Mouse (Mus musculus): ENCODE measurements around the gene Parvb. TPM values are rescaled to one million over a fixed set of nuclear protein-coding genes. Genes with fewer than 3 reads are reported as not detected.
A peak's percentile ranks its signal among the peaks of the same experiment; 100 is the strongest.

Gene Parvb
- 5.3 and 5.4 TPM in 2 replicates for polyA plus RNA-seq (2014; fragmentation: Nextera tagmentation; extraction: Ambion mirVana)

- DNase-seq: peak; percentile 61
- Histone ChIP-seq H3K9me3 (ENCODE audit: low read depth, low read length) (no peaks in the 10 kb centered on the region), H3K36me3 (ENCODE audit: insufficient read depth) (no peaks in the 10 kb centered on the region), H3K9ac (peak within 1 kb of the TSS; percentile 55), H3K4me3 (ENCODE audit: low read depth, low read length) (peak within 1 kb of the TSS; percentile 58), H3K27ac (ENCODE audit: low read depth) (peak within 1 kb of the TSS; percentile 78), H3K4me2 (peak within 1 kb of the TSS; percentile 96), H3K4me1 (ENCODE audit: insufficient read depth) (0 out of 2 replicates have a peak, but pooled peaks cover 4% of the 10 kb centered on the region), H3K27me3 (ENCODE audit: insufficient read depth, low read length) (0 out of 2 replicates have a peak, but pooled peaks cover 3% of the 10 kb centered on the region)
- under 1% methylated on average over 53 of the region's 53 CpGs for WGBS
- peak; percentile 71 for ATAC-seq (ENCODE audit: insufficient read depth)
- no peak for TF ChIP-seq CTCF (IDR thresholded peaks at IDR 0.05; ENCODE audit: low read depth)
Observed at GRCm38 (mm10) chr15:84231721-84232561, at the start of gene Parvb. Gene Parvb, plus strand, starts transcription at chr15:84232043.

- ATAC-seq (ENCODE audit: insufficient read depth): no peak; the same call in 1 of the 2 replicates
- 43% methylated on average over 1 of the region's 1 CpGs for WGBS
- DNase-seq: peak; percentile 26
Observed at GRCm38 (mm10) chr15:84183967-84184366, 47.9 kb upstream of the Parvb start.

GRCm38 (mm10) chr15:84186196-84186595 lies 45.6 kb upstream of the Parvb start:
- Histone ChIP-seq H3K9me3 (ENCODE audit: low read depth, low read length) (no peaks in the 10 kb centered on the region), H3K27ac (ENCODE audit: low read depth) (no peak overlapping the region), H3K4me1 (ENCODE audit: insufficient read depth) (peaks cover 4% of the 10 kb centered on the region; the same call in 1 of the 2 replicates), H3K4me3 (ENCODE audit: low read depth, low read length) (no peak overlapping the region), H3K4me2 (no peak overlapping the region), H3K36me3 (ENCODE audit: insufficient read depth) (no peaks in the 10 kb centered on the region), H3K9ac (no peak overlapping the region), H3K27me3 (ENCODE audit: insufficient read depth, low read length) (no peaks in the 10 kb centered on the region)
- WGBS: 60% methylated on average over 4 of the region's 4 CpGs
- ATAC-seq (ENCODE audit: insufficient read depth): no peak
- no peak for DNase-seq
- TF ChIP-seq CTCF (IDR thresholded peaks at IDR 0.05; ENCODE audit: low read depth): no peak

More at GRCm38 (mm10) chr15:84183967-84184366, 47.9 kb upstream of the Parvb start:
- TF ChIP-seq CTCF (IDR thresholded peaks at IDR 0.05; ENCODE audit: low read depth): no peak
- H3K9me3 ChIP-seq (ENCODE audit: low read depth, low read length): no peaks in the 10 kb centered on the region
- no peaks in the 10 kb centered on the region for H3K27me3 ChIP-seq (ENCODE audit: insufficient read depth, low read length)
- H3K27ac ChIP-seq (ENCODE audit: low read depth): no peak overlapping the region
- H3K9ac ChIP-seq: no peak overlapping the region
- H3K4me2 ChIP-seq: no peak overlapping the region
- no peak overlapping the region for H3K4me3 ChIP-seq (ENCODE audit: low read depth, low read length)
- no peaks in the 10 kb centered on the region for H3K36me3 ChIP-seq (ENCODE audit: insufficient read depth)
- peaks cover 4% of the 10 kb centered on the region; the same call in 1 of the 2 replicates for H3K4me1 ChIP-seq (ENCODE audit: insufficient read depth)

- Histone ChIP-seq H3K9ac (no peak overlapping the region), H3K4me1 (ENCODE audit: insufficient read depth) (0 out of 2 replicates have a peak, but pooled peaks cover 5% of the 10 kb centered on the region), H3K4me3 (ENCODE audit: low read depth, low read length) (no peak overlapping the region), H3K4me2 (no peak overlapping the region), H3K27ac (ENCODE audit: low read depth) (no peak overlapping the region), H3K9me3 (ENCODE audit: low read depth, low read length) (no peaks in the 10 kb centered on the region), H3K36me3 (ENCODE audit: insufficient read depth) (no peaks in the 10 kb centered on the region), H3K27me3 (ENCODE audit: insufficient read depth, low read length) (no peaks in the 10 kb centered on the region)
- no peak for TF ChIP-seq CTCF (IDR thresholded peaks at IDR 0.05; ENCODE audit: low read depth)
- DNase-seq: no peak
- WGBS: 49% methylated on average over 2 of the region's 2 CpGs
- no peak for ATAC-seq (ENCODE audit: insufficient read depth)
Observed at GRCm38 (mm10) chr15:84188887-84189530, 42.8 kb upstream of the Parvb start.

- WGBS: 36% methylated on average over 3 of the region's 3 CpGs
Observed at GRCm38 (mm10) chr15:84189881-84190280, 42.0 kb upstream of the Parvb start.

GRCm38 (mm10) chr15:84191724-84192057 lies 40.2 kb upstream of the Parvb start:
- Histone ChIP-seq H3K9me3 (ENCODE audit: low read depth, low read length) (no peaks in the 10 kb centered on the region), H3K27ac (ENCODE audit: low read depth) (peak overlapping the region; percentile 90), H3K4me3 (ENCODE audit: low read depth, low read length) (peak overlapping the region; percentile 91), H3K27me3 (ENCODE audit: insufficient read depth, low read length) (no peaks in the 10 kb centered on the region), H3K4me1 (ENCODE audit: insufficient read depth) (0 out of 2 replicates have a peak, but pooled peaks cover 5% of the 10 kb centered on the region), H3K9ac (peak overlapping the region; percentile 89), H3K36me3 (ENCODE audit: insufficient read depth) (peaks cover 13% of the 10 kb centered on the region), H3K4me2 (peak overlapping the region; percentile 65)
- ATAC-seq (ENCODE audit: insufficient read depth) (no peak; the same call in 1 of the 2 replicates), DNase-seq (no peak)
- TF ChIP-seq CTCF (IDR thresholded peaks at IDR 0.05; ENCODE audit: low read depth): no peak
- WGBS: 3% methylated on average over 9 of the region's 9 CpGs

More at GRCm38 (mm10) chr15:84189881-84190280, 42.0 kb upstream of the Parvb start:
- Histone ChIP-seq H3K27ac (ENCODE audit: low read depth) (no peak overlapping the region), H3K4me1 (ENCODE audit: insufficient read depth) (0 out of 2 replicates have a peak, but pooled peaks cover 5% of the 10 kb centered on the region), H3K4me3 (ENCODE audit: low read depth, low read length) (no peak overlapping the region), H3K4me2 (no peak overlapping the region), H3K27me3 (ENCODE audit: insufficient read depth, low read length) (no peaks in the 10 kb centered on the region), H3K36me3 (ENCODE audit: insufficient read depth) (no peaks in the 10 kb centered on the region), H3K9me3 (ENCODE audit: low read depth, low read length) (no peaks in the 10 kb centered on the region), H3K9ac (no peak overlapping the region)
- TF ChIP-seq CTCF (IDR thresholded peaks at IDR 0.05; ENCODE audit: low read depth): no peak
- ATAC-seq (ENCODE audit: insufficient read depth) (no peak), DNase-seq (peak; percentile 24)
